Mouse (Mus musculus) erythroblast, embryonic 14.5 days (primary cell): ENCODE data around the gene Ercc1. TPM values are rescaled to one million over a fixed set of nuclear protein-coding genes. Genes with fewer than 3 reads are reported as not detected.

Source experiments
- H3K27me3 ChIP-seq: 2 replicates; pipeline ENCODE4 v1.6.1; 2012; ENCODE audit warnings: inconsistent platforms; ENCODE audit not compliant: control insufficient read depth
- H3K36me3 ChIP-seq: 2 replicates; pipeline ENCODE4 v1.6.1; 2012; ENCODE audit warnings: mild to moderate bottlenecking, inconsistent platforms; ENCODE audit not compliant: control insufficient read depth
- H3K4me1 ChIP-seq: 2 replicates; pipeline ENCODE4 v1.6.1; 2012; ENCODE audit warnings: inconsistent platforms; ENCODE audit not compliant: control insufficient read depth
- H3K4me3 ChIP-seq: replicated peaks from 2 replicates; pipeline ENCODE3; 2012; ENCODE audit warnings: moderate library complexity, mild to moderate bottlenecking, inconsistent platforms
- H3K9me3 ChIP-seq: 2 replicates; pipeline ENCODE4 v1.6.1; 2012; ENCODE audit warnings: low read length, inconsistent platforms, mixed read lengths; ENCODE audit not compliant: control insufficient read depth
- GATA1 ChIP-seq: IDR thresholded peaks from 2 replicates; pipeline ENCODE4 v1.6.1; 2012; ENCODE audit warnings: low read length, inconsistent platforms, mixed read lengths
- TAL1 ChIP-seq: IDR thresholded peaks from 3 replicates; pipeline ENCODE4 v1.6.1; 2012; ENCODE audit warnings: low read length, inconsistent platforms, mixed read lengths
- polyA plus RNA-seq: library from polyadenylated mRNA; stranded (reverse); fragments of >175 nt; gene quantifications from 2 replicates; pipeline ENCODE4 v1.2.3, GENCODE M21; 2012

Gene Ercc1
- polyA plus RNA-seq, 1 experiment, result 3.6 TPM

GRCm38 (mm10) chr7:19308454-19309277 is 35.9 kb upstream of the Ercc1 start:
- H3K4me3 ChIP-seq, result peak overlapping the region; percentile 66
- peaks cover 38% of the 10 kb centered on the region for H3K4me1 ChIP-seq
- H3K36me3 ChIP-seq, result no peaks in the 10 kb centered on the region
- peaks cover 3% of the 10 kb centered on the region; the same call in 1 of the 2 replicates for H3K9me3 ChIP-seq
- TF ChIP-seq TAL1 (no peak), GATA1 (no peak)
- peaks cover 78% of the 10 kb centered on the region for H3K27me3 ChIP-seq

- H3K9me3 ChIP-seq, result peaks cover 3% of the 10 kb centered on the region; the same call in 1 of the 2 replicates
- H3K4me1 ChIP-seq, result peaks cover 34% of the 10 kb centered on the region
- no peaks in the 10 kb centered on the region for H3K36me3 ChIP-seq
- TF ChIP-seq GATA1 (no peak), TAL1 (no peak)
- peaks cover 78% of the 10 kb centered on the region for H3K27me3 ChIP-seq
- H3K4me3 ChIP-seq, result peak overlapping the region; percentile 66
These were observed 35.2 kb upstream of the Ercc1 start for GRCm38 (mm10) chr7:19309278-19309883.

DNA sequence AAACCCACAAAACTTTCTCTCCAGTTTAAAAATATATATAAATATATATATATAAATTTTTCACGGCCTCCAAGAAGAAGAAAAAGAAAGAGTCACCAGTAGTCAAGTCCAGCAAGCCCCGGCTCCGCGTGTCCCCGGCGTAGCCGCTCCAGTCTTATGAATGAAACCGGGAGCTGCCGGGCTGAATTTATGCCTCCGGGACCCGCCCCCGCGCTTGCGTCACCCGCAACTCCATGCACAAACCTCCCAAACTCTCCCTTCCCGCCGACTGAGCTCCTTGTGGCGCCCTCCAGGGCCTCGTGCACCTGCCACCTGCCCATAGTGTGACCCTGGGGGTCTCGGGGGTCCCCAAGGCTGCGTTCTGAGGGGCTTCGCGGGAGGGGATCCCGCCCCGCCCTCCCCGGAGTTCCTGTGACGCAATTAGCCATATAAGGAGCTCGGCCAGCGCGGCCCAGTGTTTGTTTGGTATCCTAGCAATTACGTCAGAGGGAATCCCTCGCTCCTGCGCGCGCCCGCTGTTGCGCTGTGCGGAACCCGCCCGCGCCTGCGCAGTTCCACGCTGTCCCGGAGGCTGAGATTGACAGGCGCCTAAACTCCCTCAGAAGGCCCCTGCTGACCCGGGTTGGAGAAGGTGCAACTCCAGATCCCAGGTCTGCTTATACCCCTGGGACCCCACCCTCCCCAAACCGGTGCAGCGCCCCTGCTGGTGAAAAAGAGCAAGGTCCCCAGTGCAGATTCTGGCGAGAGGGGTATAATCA is 34.5 kb upstream of the Ercc1 start, which contains the start of gene Fosb:
TSS of gene Fosb (minus strand) at position 168 of the 758 bp plus-strand sequence.
- Histone ChIP-seq H3K36me3 (no peaks in the 10 kb centered on the region), H3K9me3 (peaks cover 3% of the 10 kb centered on the region; the same call in 1 of the 2 replicates), H3K4me1 (peaks cover 30% of the 10 kb centered on the region), H3K4me3 (peak within 1 kb of the TSS; percentile 66), H3K27me3 (peaks cover 77% of the 10 kb centered on the region)
- TF ChIP-seq GATA1 (no peak), TAL1 (no peak)

DNA sequence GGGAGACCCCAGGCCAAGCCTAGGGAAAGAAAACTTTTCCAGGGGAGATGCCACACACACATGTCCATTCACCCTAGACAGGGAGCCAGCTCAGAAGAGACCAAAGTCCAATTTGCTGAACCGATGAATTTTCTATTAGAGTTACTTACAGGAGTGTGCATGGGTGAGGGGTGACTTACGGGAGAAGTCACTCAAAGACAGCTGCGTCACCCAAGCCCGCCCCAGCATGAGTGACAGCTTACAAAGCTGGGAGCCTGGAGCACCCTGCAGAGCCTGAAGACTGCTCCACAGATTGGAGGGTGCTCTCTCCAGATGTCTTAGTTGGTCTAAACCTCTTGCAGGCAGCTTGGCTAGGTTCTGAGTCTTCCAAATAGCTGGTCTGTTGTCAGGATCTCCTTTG is 32.6 kb upstream of the Ercc1 start:
- Histone ChIP-seq H3K36me3 (no peaks in the 10 kb centered on the region), H3K27me3 (peaks cover 77% of the 10 kb centered on the region), H3K4me1 (peaks cover 30% of the 10 kb centered on the region), H3K4me3 (no peak overlapping the region), H3K9me3 (no peaks in the 10 kb centered on the region)
- TF ChIP-seq GATA1 (no peak), TAL1 (no peak)

GRCm38 (mm10) chr7:19314033-19314432 is 30.5 kb upstream of the Ercc1 start:
- TF ChIP-seq GATA1, result no peak
- TF ChIP-seq TAL1, result no peak
- Histone ChIP-seq H3K4me3 (no peak overlapping the region), H3K4me1 (peaks cover 16% of the 10 kb centered on the region), H3K9me3 (no peaks in the 10 kb centered on the region), H3K27me3 (peaks cover 80% of the 10 kb centered on the region), H3K36me3 (no peaks in the 10 kb centered on the region)

DNA sequence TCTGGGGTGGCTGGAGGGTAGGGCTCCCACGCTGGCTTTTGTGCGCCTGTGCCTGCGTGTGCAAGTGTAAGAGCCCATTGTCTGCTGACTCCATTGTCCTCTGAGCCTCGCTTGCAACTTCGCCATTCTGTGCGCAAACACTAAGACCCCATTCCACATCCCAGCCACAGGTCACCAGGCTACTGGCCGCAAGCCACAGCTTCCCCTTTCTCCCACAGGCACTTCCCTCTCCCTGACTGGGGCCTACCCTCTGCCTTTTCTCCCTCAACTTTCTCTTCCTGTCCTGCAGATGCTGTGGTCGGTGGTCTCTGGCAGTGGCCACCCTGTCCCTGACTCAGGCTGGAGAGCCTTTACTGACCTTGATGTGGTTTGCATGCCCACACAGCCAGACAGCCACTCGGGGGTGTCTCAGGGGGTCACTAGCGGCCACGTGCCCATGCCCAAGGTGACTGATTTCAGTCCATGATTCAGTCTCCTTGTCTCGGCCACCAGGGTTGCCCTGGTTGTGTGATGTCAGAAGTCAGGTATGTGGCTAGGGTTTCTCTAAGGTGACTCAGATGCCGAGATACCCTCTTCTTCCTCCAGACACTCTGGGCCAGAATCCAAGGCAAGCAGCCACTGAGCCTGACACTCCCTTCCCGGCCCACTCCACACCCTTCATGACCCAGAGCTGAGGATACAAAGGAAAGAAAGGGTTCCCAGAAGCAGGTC is 28.0 kb upstream of the Ercc1 start:
- no peak overlapping the region for H3K4me3 ChIP-seq
- no peaks in the 10 kb centered on the region for H3K36me3 ChIP-seq
- H3K4me1 ChIP-seq, result peaks cover 10% of the 10 kb centered on the region
- TF ChIP-seq TAL1 (no peak), GATA1 (no peak)
- no peaks in the 10 kb centered on the region for H3K9me3 ChIP-seq
- H3K27me3 ChIP-seq, result peaks cover 97% of the 10 kb centered on the region

- H3K27me3 ChIP-seq, result peaks cover 97% of the 10 kb centered on the region
- H3K4me1 ChIP-seq, result peaks cover 10% of the 10 kb centered on the region
- TF ChIP-seq GATA1 (no peak), TAL1 (no peak)
These were observed 26.4 kb upstream of the Ercc1 start for GRCm38 (mm10) chr7:19318201-19318600.

GRCm38 (mm10) chr7:19318676-19319075 is 25.9 kb upstream of the Ercc1 start:
- Histone ChIP-seq H3K4me3 (no peak overlapping the region), H3K27me3 (peaks cover 97% of the 10 kb centered on the region)

More at GRCm38 (mm10) chr7:19318201-19318600, 26.4 kb upstream of the Ercc1 start:
- Histone ChIP-seq H3K36me3 (no peaks in the 10 kb centered on the region), H3K4me3 (no peak overlapping the region), H3K9me3 (no peaks in the 10 kb centered on the region)

More at GRCm38 (mm10) chr7:19318676-19319075, 25.9 kb upstream of the Ercc1 start:
- Histone ChIP-seq H3K4me1 (peaks cover 10% of the 10 kb centered on the region), H3K9me3 (no peaks in the 10 kb centered on the region), H3K36me3 (no peaks in the 10 kb centered on the region)
- TF ChIP-seq TAL1 (no peak), GATA1 (no peak)
